Mouse (Mus musculus) midbrain, embryonic 14.5 days (tissue): Measurements from ENCODE around the gene Cntln. TPM values are rescaled to one million over a fixed set of nuclear protein-coding genes. Genes with fewer than 3 reads are reported as not detected.

ENCODE experiments used
- ATAC-seq: fragments of 200-750 bp; cut with Nextera tagmentation; 2 replicates; pipeline ENCODE4 v1.8.0; 2017; ENCODE audit warnings: moderate number of reproducible peaks, moderate library complexity; ENCODE audit not compliant: low FRiP score, low TSS enrichment
- DNase-seq: peaks from one replicate; pipeline ENCODE4 v3.0.0-alpha.2; 2015
- H3K27ac ChIP-seq: fragments of 300-500 bp; sonication (generic); replicated peaks from 2 replicates; pipeline ENCODE4 v1.5.1; 2014; ENCODE audit warnings: mild to moderate bottlenecking, low read depth, low read length, moderate library complexity
- H3K27me3 ChIP-seq: fragments of 300-500 bp; sonication (generic); 2 replicates; pipeline ENCODE4 v1.6.1; 2014; ENCODE audit warnings: low read length, control low read depth, mixed read lengths; ENCODE audit not compliant: control insufficient read depth, insufficient read depth
- H3K36me3 ChIP-seq: fragments of 300-500 bp; sonication (generic); 2 replicates; pipeline ENCODE4 v1.6.1; 2014; ENCODE audit warnings: low read length, control low read depth; ENCODE audit not compliant: control insufficient read depth, insufficient read depth
- H3K4me1 ChIP-seq: fragments of 300-500 bp; sonication (generic); 2 replicates; pipeline ENCODE4 v1.6.1; 2014; ENCODE audit warnings: mild to moderate bottlenecking, antibody characterized with exemption, low read length, control low read depth; ENCODE audit not compliant: control insufficient read depth, insufficient read depth
- H3K4me2 ChIP-seq: fragments of 300-500 bp; sonication (generic); 2 replicates; pipeline ENCODE4 v1.6.1; 2014; ENCODE audit warnings: mild to moderate bottlenecking, low read length, moderate library complexity
- H3K4me3 ChIP-seq: fragments of 300-500 bp; sonication (generic); replicated peaks from 2 replicates; pipeline ENCODE4 v1.5.1; 2014; ENCODE audit warnings: low read depth, low read length
- H3K9ac ChIP-seq: fragments of 300-500 bp; sonication (generic); replicated peaks from 2 replicates; pipeline ENCODE4 v1.6.1; 2014; ENCODE audit warnings: mild to moderate bottlenecking, low read length, moderate library complexity
- H3K9me3 ChIP-seq: fragments of 300-500 bp; sonication (generic); 2 replicates; pipeline ENCODE4 v1.6.1; 2016; ENCODE audit warnings: low read length, control low read depth, mixed read lengths; ENCODE audit not compliant: control insufficient read depth
- WGBS: fragments of 180-500 bp; shearing (Covaris S2); extraction: QIAGEN DNeasy Blood & Tissue Kit; methylation state at CpG from one replicate; pipeline ENCODE4 v1.1.7; 2014; 5-methylcytosine and 5-hydroxymethylcytosine counted together
- polyA plus RNA-seq: library from polyadenylated mRNA; unstranded; fragments of >200 nt; fragmentation: Nextera tagmentation; extraction: Ambion mirVana; gene quantifications from 2 replicates; pipeline ENCODE4 v1.2.1, GENCODE M21; 2014

Cntln gene
- polyA plus RNA-seq, 1 experiment from 2014 or later = 5.9 TPM

- Histone ChIP-seq H3K4me2 (peak overlapping the region; percentile 35), H3K4me1 (no peaks in the 10 kb centered on the region), H3K9ac (no peak overlapping the region), H3K4me3 (no peak overlapping the region), H3K9me3 (no peaks in the 10 kb centered on the region), H3K27me3 (no peaks in the 10 kb centered on the region), H3K36me3 (no peaks in the 10 kb centered on the region), H3K27ac (no peak overlapping the region)
- peak; percentile 82; the same call in 1 of the 2 replicates for ATAC-seq
- WGBS = 23% methylated on average over 27 of the region's 27 CpGs
- peak; percentile 92 for DNase-seq
Measured at GRCm38 (mm10) chr4:85162468-85163312, 278.6 kb downstream of the Cntln start.

- H3K36me3 ChIP-seq = no peaks in the 10 kb centered on the region
- no peaks in the 10 kb centered on the region for H3K9me3 ChIP-seq
- DNase-seq (no peak), ATAC-seq (no peak)
- 96% methylated on average over 2 of the region's 2 CpGs for WGBS
- H3K9ac ChIP-seq = no peak overlapping the region
- H3K27ac ChIP-seq = no peak overlapping the region
- H3K4me3 ChIP-seq = no peak overlapping the region
- no peaks in the 10 kb centered on the region for H3K4me1 ChIP-seq
- no peaks in the 10 kb centered on the region for H3K27me3 ChIP-seq
- no peak overlapping the region for H3K4me2 ChIP-seq
Measured at GRCm38 (mm10) chr4:85163313-85163615, 279.2 kb downstream of the Cntln start.

GRCm38 (mm10) chr4:85168001-85168400, 283.9 kb downstream of the Cntln start:
- 96% methylated on average over 12 of the region's 12 CpGs for WGBS
- Histone ChIP-seq H3K27ac (no peak overlapping the region), H3K4me1 (no peaks in the 10 kb centered on the region), H3K4me2 (no peak overlapping the region), H3K27me3 (no peaks in the 10 kb centered on the region), H3K4me3 (no peak overlapping the region), H3K9me3 (no peaks in the 10 kb centered on the region), H3K36me3 (no peaks in the 10 kb centered on the region), H3K9ac (no peak overlapping the region)
- DNase-seq (no peak), ATAC-seq (no peak)

- Histone ChIP-seq H3K9me3 (no peaks in the 10 kb centered on the region), H3K36me3 (no peaks in the 10 kb centered on the region), H3K4me3 (no peak overlapping the region), H3K9ac (no peak overlapping the region), H3K27ac (no peak overlapping the region), H3K4me2 (no peak overlapping the region), H3K4me1 (no peaks in the 10 kb centered on the region), H3K27me3 (no peaks in the 10 kb centered on the region)
- ATAC-seq = no peak
- WGBS = 92% methylated on average over 4 of the region's 4 CpGs
- no peak for DNase-seq
Measured at GRCm38 (mm10) chr4:85175466-85175865, 291.4 kb downstream of the Cntln start.

GRCm38 (mm10) chr4:85178394-85179051, 294.4 kb downstream of the Cntln start:
- Histone ChIP-seq H3K36me3 (no peaks in the 10 kb centered on the region), H3K9me3 (no peaks in the 10 kb centered on the region), H3K27ac (no peak overlapping the region), H3K9ac (no peak overlapping the region), H3K4me2 (no peak overlapping the region), H3K4me1 (no peaks in the 10 kb centered on the region), H3K27me3 (no peaks in the 10 kb centered on the region), H3K4me3 (no peak overlapping the region)
- WGBS = 83% methylated on average over 9 of the region's 9 CpGs
- ATAC-seq (no peak), DNase-seq (no peak)

Other genes starting within 250 kb of the Cntln start
- 29.9 and 34.6 TPM in 2 replicates for gene Bnc2, start 209.0 kb upstream of the Cntln start, polyA plus RNA-seq